Mouse (Mus musculus): ENCODE results near the gene Fermt1. TPM values are rescaled to one million over a fixed set of nuclear protein-coding genes. Genes with fewer than 3 reads are reported as not detected.

The Fermt1 gene
- polyA plus RNA-seq, 1 experiment from 2014 or later, result 45.0 TPM

DNA sequence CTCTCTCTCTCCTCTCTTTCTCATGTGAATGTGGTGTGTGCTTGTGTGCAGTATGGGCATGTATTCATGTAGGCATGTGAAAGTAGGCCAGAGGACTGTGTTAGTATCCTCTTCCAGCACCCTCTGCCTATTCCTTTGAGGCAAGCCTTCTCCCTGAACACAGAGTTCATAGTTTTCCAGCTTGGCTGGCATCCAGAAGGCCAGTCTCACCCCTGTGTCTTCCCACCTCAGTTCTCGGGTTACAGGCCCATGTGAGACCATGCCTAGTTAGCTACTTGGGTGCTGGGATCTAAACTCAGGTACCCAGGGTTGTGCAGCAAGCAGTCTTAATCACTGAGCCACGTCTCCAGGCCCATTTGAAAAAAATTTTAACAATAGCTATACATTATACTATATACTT is 17.8 kb downstream of the Fermt1 start:
- Histone ChIP-seq H3K9me3 (replicated peaks; ENCODE audit: control insufficient read depth, low read length) (no peaks in the 10 kb centered on the region), H3K27me3 (ENCODE audit: control insufficient read depth, insufficient read depth, low read length) (no peaks in the 10 kb centered on the region), H3K4me2 (ENCODE audit: low read depth, low read length) (no peak overlapping the region), H3K36me3 (ENCODE audit: control insufficient read depth, insufficient read depth, low read length) (peaks cover 3% of the 10 kb centered on the region; the same call in 1 of the 2 replicates), H3K4me1 (ENCODE audit: control insufficient read depth, insufficient read depth, low read length) (no peaks in the 10 kb centered on the region), H3K9ac (ENCODE audit: low read length) (no peak overlapping the region), H3K27ac (ENCODE audit: low read length) (no peak overlapping the region), H3K4me3 (replicated peaks; ENCODE audit: low read length) (no peak overlapping the region)
- no peak for ATAC-seq (ENCODE audit: insufficient read depth, low FRiP score)
- WGBS, result 46% methylated on average over 2 of the region's 2 CpGs

DNA sequence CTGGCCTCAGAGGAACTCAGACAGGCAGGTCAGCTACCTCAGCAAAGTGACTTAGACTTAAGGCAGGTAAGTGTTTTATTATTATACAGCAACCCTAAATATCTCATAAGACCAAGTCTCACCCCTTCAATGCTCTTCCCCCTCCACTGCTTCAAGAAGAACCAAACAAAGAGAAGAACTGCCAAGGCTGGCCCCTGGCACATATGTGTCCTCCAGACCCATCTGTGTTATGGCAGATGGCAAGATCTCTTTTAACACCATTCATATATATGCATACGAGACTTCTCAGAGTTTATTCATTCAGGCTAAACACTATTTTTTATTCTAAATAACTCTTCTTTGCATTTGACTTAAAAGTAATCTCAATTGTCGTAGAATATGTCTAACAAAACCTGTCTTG is 18.4 kb downstream of the Fermt1 start:
- Histone ChIP-seq H3K4me1 (ENCODE audit: control insufficient read depth, insufficient read depth, low read length) (no peaks in the 10 kb centered on the region), H3K9ac (ENCODE audit: low read length) (no peak overlapping the region), H3K9me3 (replicated peaks; ENCODE audit: control insufficient read depth, low read length) (no peaks in the 10 kb centered on the region), H3K27ac (ENCODE audit: low read length) (no peak overlapping the region), H3K36me3 (ENCODE audit: control insufficient read depth, insufficient read depth, low read length) (peaks cover 3% of the 10 kb centered on the region; the same call in 1 of the 2 replicates), H3K4me2 (ENCODE audit: low read depth, low read length) (no peak overlapping the region), H3K27me3 (ENCODE audit: control insufficient read depth, insufficient read depth, low read length) (no peaks in the 10 kb centered on the region), H3K4me3 (replicated peaks; ENCODE audit: low read length) (no peak overlapping the region)
- 68% methylated on average over 2 of the region's 2 CpGs for WGBS
- ATAC-seq (ENCODE audit: insufficient read depth, low FRiP score), result no peak

DNA sequence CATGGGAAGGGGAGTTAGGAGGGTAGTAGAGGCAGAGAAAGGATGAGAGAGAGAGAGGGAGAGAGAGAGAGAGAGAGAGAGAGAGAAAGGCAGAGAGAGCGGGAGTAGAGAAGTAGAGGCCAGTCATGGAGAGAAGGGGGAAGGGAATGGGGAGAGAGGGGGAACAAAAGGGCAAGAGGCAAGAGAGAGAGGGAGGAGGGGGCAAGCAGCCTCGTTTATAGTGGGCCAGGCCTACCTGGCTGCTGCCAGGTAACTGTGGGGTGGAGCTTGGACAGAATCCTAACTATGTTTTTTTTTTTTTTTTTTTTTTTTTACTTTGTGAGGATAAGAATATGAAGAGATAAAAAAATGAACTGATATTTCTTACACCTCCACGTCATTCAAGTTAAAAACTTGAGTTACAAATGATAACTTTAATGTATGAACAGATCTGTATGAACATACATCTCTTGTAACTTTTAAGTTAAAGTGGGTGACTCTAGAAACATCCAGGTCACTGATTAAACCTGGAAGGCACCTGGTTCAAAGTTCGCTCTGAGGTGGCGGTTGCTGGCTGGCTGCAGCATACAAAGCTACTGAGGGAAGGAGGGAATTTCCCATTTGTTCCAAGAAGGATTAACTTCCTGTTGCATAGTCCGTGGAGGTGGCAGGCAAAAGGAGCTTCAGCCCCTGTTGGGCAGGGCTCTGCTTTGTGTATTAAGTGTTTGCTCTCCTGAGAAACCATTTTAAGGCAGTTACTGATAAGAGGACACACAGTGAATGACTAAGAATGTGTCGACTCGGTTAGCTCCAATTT is 22.2 kb downstream of the Fermt1 start:
- Histone ChIP-seq H3K4me2 (ENCODE audit: low read depth, low read length) (no peak overlapping the region), H3K27ac (ENCODE audit: low read length) (peak overlapping the region; percentile 94), H3K4me1 (ENCODE audit: control insufficient read depth, insufficient read depth, low read length) (no peaks in the 10 kb centered on the region), H3K36me3 (ENCODE audit: control insufficient read depth, insufficient read depth, low read length) (no peaks in the 10 kb centered on the region), H3K9me3 (replicated peaks; ENCODE audit: control insufficient read depth, low read length) (no peaks in the 10 kb centered on the region), H3K4me3 (replicated peaks; ENCODE audit: low read length) (no peak overlapping the region), H3K27me3 (ENCODE audit: control insufficient read depth, insufficient read depth, low read length) (no peaks in the 10 kb centered on the region), H3K9ac (ENCODE audit: low read length) (no peak overlapping the region)
- 30% methylated on average over 8 of the region's 8 CpGs for WGBS
- ATAC-seq (ENCODE audit: insufficient read depth, low FRiP score), result peak; percentile 91

GRCm38 (mm10) chr2:132922076-132922873 is 23.4 kb downstream of the Fermt1 start:
- Histone ChIP-seq H3K27ac (ENCODE audit: low read length) (peak overlapping the region; percentile 94), H3K4me2 (ENCODE audit: low read depth, low read length) (peak overlapping the region; percentile 16; the same call in 1 of the 2 replicates), H3K9me3 (replicated peaks; ENCODE audit: control insufficient read depth, low read length) (no peaks in the 10 kb centered on the region), H3K9ac (ENCODE audit: low read length) (no peak overlapping the region), H3K27me3 (ENCODE audit: control insufficient read depth, insufficient read depth, low read length) (no peaks in the 10 kb centered on the region), H3K4me1 (ENCODE audit: control insufficient read depth, insufficient read depth, low read length) (no peaks in the 10 kb centered on the region), H3K4me3 (replicated peaks; ENCODE audit: low read length) (no peak overlapping the region), H3K36me3 (ENCODE audit: control insufficient read depth, insufficient read depth, low read length) (no peaks in the 10 kb centered on the region)
- 59% methylated on average over 9 of the region's 9 CpGs for WGBS
- peak; percentile 89 for ATAC-seq (ENCODE audit: insufficient read depth, low FRiP score)

GRCm38 (mm10) chr2:132914785-132915184 is 30.9 kb downstream of the Fermt1 start:
- no peak overlapping the region for H3K27ac ChIP-seq (ENCODE audit: low read length)
- ATAC-seq (ENCODE audit: insufficient read depth, low FRiP score), result no peak
- no peak overlapping the region for H3K4me2 ChIP-seq (ENCODE audit: low read depth, low read length)
- peaks cover 4% of the 10 kb centered on the region; the same call in 1 of the 2 replicates for H3K36me3 ChIP-seq (ENCODE audit: control insufficient read depth, insufficient read depth, low read length)
- 67% methylated on average over 1 of the region's 1 CpGs for WGBS
- no peaks in the 10 kb centered on the region for H3K27me3 ChIP-seq (ENCODE audit: control insufficient read depth, insufficient read depth, low read length)
- no peaks in the 10 kb centered on the region for H3K4me1 ChIP-seq (ENCODE audit: control insufficient read depth, insufficient read depth, low read length)
- no peaks in the 10 kb centered on the region for H3K9me3 ChIP-seq (replicated peaks; ENCODE audit: control insufficient read depth, low read length)
- H3K4me3 ChIP-seq (replicated peaks; ENCODE audit: low read length), result no peak overlapping the region
- H3K9ac ChIP-seq (ENCODE audit: low read length), result no peak overlapping the region

DNA sequence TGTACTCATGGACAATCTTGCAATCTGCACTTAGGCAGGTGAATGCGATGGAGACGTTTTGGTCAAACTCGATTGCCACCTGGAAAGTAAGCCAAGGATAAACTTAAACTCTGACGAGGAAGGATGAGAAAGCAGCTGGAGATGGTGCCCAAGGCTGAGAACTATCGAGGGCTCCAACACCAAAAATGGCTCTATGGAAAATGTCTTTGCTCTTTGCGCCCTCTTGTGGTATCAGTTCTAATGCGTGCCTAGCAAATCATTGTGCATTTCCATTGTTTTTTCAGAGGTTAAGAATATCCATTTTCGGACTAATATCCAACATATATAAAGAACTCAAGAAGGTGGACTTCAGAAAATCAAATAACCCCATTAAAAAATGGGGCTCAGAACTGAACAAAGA is 38.9 kb downstream of the Fermt1 start:
- no peak for ATAC-seq (ENCODE audit: insufficient read depth, low FRiP score)
- Histone ChIP-seq H3K4me2 (ENCODE audit: low read depth, low read length) (no peak overlapping the region), H3K4me1 (ENCODE audit: control insufficient read depth, insufficient read depth, low read length) (no peaks in the 10 kb centered on the region), H3K9ac (ENCODE audit: low read length) (no peak overlapping the region), H3K36me3 (ENCODE audit: control insufficient read depth, insufficient read depth, low read length) (peaks cover 4% of the 10 kb centered on the region; the same call in 1 of the 2 replicates), H3K27me3 (ENCODE audit: control insufficient read depth, insufficient read depth, low read length) (no peaks in the 10 kb centered on the region), H3K27ac (ENCODE audit: low read length) (no peak overlapping the region), H3K9me3 (replicated peaks; ENCODE audit: control insufficient read depth, low read length) (no peaks in the 10 kb centered on the region), H3K4me3 (replicated peaks; ENCODE audit: low read length) (no peak overlapping the region)
- 27% methylated on average over 8 of the region's 8 CpGs for WGBS

DNA sequence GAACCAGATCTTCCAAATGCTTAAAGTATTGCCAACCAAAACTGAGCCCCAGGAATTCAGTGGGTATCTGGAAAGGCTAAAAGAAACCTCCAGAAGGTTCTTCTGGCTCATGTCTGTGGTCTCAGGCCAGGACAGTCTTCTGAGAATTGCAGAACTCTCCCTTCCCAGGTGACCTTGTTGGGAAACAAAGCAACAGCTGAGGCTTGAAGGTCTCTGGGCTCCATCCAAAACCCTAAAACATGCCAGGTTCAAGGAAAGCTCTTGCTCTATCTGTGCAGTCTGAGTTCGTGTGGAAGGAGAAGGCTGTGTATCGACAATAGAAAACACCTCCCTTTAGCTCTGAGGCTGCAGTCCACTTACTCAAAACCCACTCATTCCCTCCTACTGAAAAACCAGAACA is 40.7 kb downstream of the Fermt1 start:
- WGBS, result 70% methylated on average over 2 of the region's 2 CpGs
- H3K9me3 ChIP-seq (replicated peaks; ENCODE audit: control insufficient read depth, low read length), result no peaks in the 10 kb centered on the region
- ATAC-seq (ENCODE audit: insufficient read depth, low FRiP score), result no peak

GRCm38 (mm10) chr2:132903498-132903897 is 42.2 kb downstream of the Fermt1 start:
- no peaks in the 10 kb centered on the region for H3K27me3 ChIP-seq (ENCODE audit: control insufficient read depth, insufficient read depth, low read length)
- no peak overlapping the region for H3K4me2 ChIP-seq (ENCODE audit: low read depth, low read length)
- no peak overlapping the region for H3K4me3 ChIP-seq (replicated peaks; ENCODE audit: low read length)
- 40% methylated on average over 3 of the region's 3 CpGs for WGBS
- ATAC-seq (ENCODE audit: insufficient read depth, low FRiP score), result no peak
- H3K9me3 ChIP-seq (replicated peaks; ENCODE audit: control insufficient read depth, low read length), result no peaks in the 10 kb centered on the region
- H3K9ac ChIP-seq (ENCODE audit: low read length), result no peak overlapping the region
- H3K4me1 ChIP-seq (ENCODE audit: control insufficient read depth, insufficient read depth, low read length), result no peaks in the 10 kb centered on the region
- H3K27ac ChIP-seq (ENCODE audit: low read length), result no peak overlapping the region
- H3K36me3 ChIP-seq (ENCODE audit: control insufficient read depth, insufficient read depth, low read length), result no peaks in the 10 kb centered on the region

More for the DNA sequence above, 40.7 kb downstream of the Fermt1 start:
- Histone ChIP-seq H3K27me3 (ENCODE audit: control insufficient read depth, insufficient read depth, low read length) (no peaks in the 10 kb centered on the region), H3K4me2 (ENCODE audit: low read depth, low read length) (no peak overlapping the region), H3K9ac (ENCODE audit: low read length) (no peak overlapping the region), H3K4me1 (ENCODE audit: control insufficient read depth, insufficient read depth, low read length) (no peaks in the 10 kb centered on the region), H3K4me3 (replicated peaks; ENCODE audit: low read length) (no peak overlapping the region), H3K36me3 (ENCODE audit: control insufficient read depth, insufficient read depth, low read length) (no peaks in the 10 kb centered on the region), H3K27ac (ENCODE audit: low read length) (no peak overlapping the region)

GRCm38 (mm10) chr2:132902056-132902455 is 43.6 kb downstream of the Fermt1 start:
- Histone ChIP-seq H3K36me3 (ENCODE audit: control insufficient read depth, insufficient read depth, low read length) (no peaks in the 10 kb centered on the region), H3K9me3 (replicated peaks; ENCODE audit: control insufficient read depth, low read length) (no peaks in the 10 kb centered on the region), H3K27ac (ENCODE audit: low read length) (no peak overlapping the region), H3K4me1 (ENCODE audit: control insufficient read depth, insufficient read depth, low read length) (no peaks in the 10 kb centered on the region), H3K27me3 (ENCODE audit: control insufficient read depth, insufficient read depth, low read length) (no peaks in the 10 kb centered on the region), H3K9ac (ENCODE audit: low read length) (no peak overlapping the region), H3K4me2 (ENCODE audit: low read depth, low read length) (no peak overlapping the region), H3K4me3 (replicated peaks; ENCODE audit: low read length) (no peak overlapping the region)
- no peak for ATAC-seq (ENCODE audit: insufficient read depth, low FRiP score)
- WGBS, result 59% methylated on average over 4 of the region's 4 CpGs
